Mouse (Mus musculus) midbrain, embryonic 11.5 days (tissue): ENCODE measurements around the gene Prcd. TPM values are rescaled to one million over a fixed set of nuclear protein-coding genes. Genes with fewer than 3 reads are reported as not detected.

ENCODE experiments used
- ATAC-seq: fragments of 200-750 bp; cut with Nextera tagmentation; 2 replicates; pipeline ENCODE4 v1.8.0; 2017; ENCODE audit warnings: moderate TSS enrichment, moderate library complexity; ENCODE audit not compliant: low FRiP score
- DNase-seq: peaks from one replicate; pipeline ENCODE4 v3.0.0; 2015; ENCODE audit warnings: low spot score; ENCODE audit errors: missing footprints
- H3K27ac ChIP-seq: fragments of 300-500 bp; sonication (generic); 2 replicates; pipeline ENCODE4 v1.5.1; 2014; ENCODE audit warnings: low read depth, low read length
- H3K27me3 ChIP-seq: fragments of 300-500 bp; sonication (generic); 2 replicates; pipeline ENCODE4 v1.6.1; 2014; ENCODE audit warnings: mild to moderate bottlenecking, low read length, moderate library complexity, mixed read lengths; ENCODE audit not compliant: control insufficient read depth, insufficient read depth
- H3K36me3 ChIP-seq: fragments of 300-500 bp; sonication (generic); 2 replicates; pipeline ENCODE4 v1.6.1; 2014; ENCODE audit warnings: mild to moderate bottlenecking, low read length, moderate library complexity, mixed read lengths; ENCODE audit not compliant: control insufficient read depth, insufficient read depth
- H3K4me1 ChIP-seq: fragments of 300-500 bp; sonication (generic); 2 replicates; pipeline ENCODE4 v1.6.1; 2014; ENCODE audit warnings: low read length; ENCODE audit not compliant: control insufficient read depth, insufficient read depth
- H3K4me2 ChIP-seq: fragments of 300-500 bp; sonication (generic); 2 replicates; pipeline ENCODE4 v1.6.1; 2014; ENCODE audit warnings: mild to moderate bottlenecking, moderate library complexity
- H3K4me3 ChIP-seq: fragments of 300-500 bp; sonication (generic); 2 replicates; pipeline ENCODE4 v1.5.1; 2014; ENCODE audit warnings: low read depth, low read length
- H3K9ac ChIP-seq: fragments of 300-500 bp; sonication (generic); 2 replicates; pipeline ENCODE4 v1.6.1; 2014; ENCODE audit warnings: low read length
- H3K9me3 ChIP-seq: fragments of 300-500 bp; sonication (generic); 2 replicates; pipeline ENCODE4 v1.6.1; 2016; ENCODE audit warnings: low read length; ENCODE audit not compliant: control insufficient read depth
- WGBS: fragments of 180-500 bp; shearing (Covaris S2); extraction: QIAGEN DNeasy Blood & Tissue Kit; methylation state at CpG from one replicate; pipeline ENCODE4 v1.1.7; 2014; 5-methylcytosine and 5-hydroxymethylcytosine counted together
- polyA plus RNA-seq: library from polyadenylated mRNA; unstranded; fragments of >200 nt; fragmentation: Nextera tagmentation; extraction: Ambion mirVana; gene quantifications from 2 replicates; pipeline ENCODE4 v1.2.1, GENCODE M21; 2014

Prcd gene
- polyA plus RNA-seq, 1 experiment from 2014 or later, result 0.22 TPM

DNA sequence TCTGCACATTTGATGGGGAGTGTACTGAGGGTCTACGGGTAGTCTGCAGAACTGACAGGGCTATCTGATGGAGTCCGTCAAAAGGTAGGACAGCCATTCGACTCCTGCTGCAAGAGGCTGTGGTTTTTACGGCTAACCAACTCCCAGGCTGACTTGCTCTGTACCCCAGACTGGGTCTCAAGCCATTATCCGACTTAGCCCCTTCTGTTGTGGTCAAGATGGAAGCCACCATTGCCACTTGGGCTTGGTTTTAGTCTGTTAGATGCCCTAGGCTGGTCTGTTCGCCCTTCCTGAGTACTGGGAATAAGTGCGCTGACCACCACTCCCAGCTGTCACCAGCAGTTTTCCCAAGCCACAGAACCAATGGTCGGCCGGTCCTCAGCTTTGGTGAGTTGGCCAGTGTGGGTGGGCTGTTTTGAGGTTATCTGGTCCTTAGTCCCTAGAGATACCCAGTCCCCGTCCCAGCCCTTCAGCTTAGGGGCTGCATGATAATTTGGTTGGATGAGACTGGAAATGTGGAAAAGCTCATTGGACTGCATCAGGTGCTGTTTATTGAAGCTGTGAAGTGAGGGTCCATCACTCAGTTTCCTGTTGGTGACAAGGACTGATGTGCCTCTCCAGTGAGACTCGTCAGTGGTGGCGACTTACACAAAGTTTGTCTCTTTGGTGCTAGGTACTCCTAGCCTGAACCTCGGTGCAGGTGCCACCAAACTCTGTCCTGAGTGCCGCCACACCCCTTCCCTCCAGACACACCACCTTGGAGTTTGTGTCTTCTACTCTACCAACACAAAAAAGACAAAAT, 23.0 kb downstream of the Prcd start:
- peaks cover 28% of the 10 kb centered on the region for H3K36me3 ChIP-seq
- DNase-seq (no peak), ATAC-seq (no peak)
- 92% methylated on average over 14 of the region's 14 CpGs for WGBS
- H3K27ac ChIP-seq, result no peak overlapping the region
- no peak overlapping the region for H3K4me2 ChIP-seq
- H3K9ac ChIP-seq, result no peak overlapping the region
- no peaks in the 10 kb centered on the region for H3K27me3 ChIP-seq
- no peak overlapping the region for H3K4me3 ChIP-seq
- peaks cover 12% of the 10 kb centered on the region for H3K4me1 ChIP-seq
- no peaks in the 10 kb centered on the region for H3K9me3 ChIP-seq

DNA sequence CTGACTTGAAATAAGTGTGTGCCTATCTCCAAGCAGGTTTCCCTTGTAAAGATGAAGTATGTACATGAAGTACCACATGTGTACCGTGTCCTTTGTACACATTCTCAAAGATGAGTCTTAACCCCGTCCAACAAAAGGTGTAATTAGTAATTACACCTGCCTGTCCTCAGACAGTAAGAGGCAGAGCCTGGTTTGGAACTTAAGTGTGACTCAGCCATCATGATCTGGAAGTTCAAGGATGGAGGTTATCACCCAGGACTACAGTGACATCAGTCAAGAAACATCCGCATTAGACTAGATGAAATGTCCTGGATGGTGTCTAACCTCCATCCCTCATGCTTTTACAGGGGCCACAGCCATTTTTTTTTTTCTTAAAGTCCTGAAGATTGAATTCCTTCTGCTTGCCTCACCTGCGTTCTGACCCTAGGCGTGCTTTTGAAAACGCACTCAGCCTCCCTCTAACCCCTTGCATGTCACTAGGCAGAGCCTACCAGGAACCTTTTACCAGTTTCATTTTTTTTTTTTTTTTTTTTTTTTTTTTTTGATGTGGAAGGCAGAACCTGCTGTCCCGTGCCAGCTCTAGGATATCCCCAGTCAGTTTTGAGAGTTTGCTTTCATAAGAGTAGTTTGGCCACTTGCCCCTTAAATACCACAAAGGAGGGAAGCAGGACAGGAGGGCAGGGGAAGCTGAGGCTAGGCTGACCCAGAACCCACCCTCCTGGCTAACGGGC, 24.5 kb downstream of the Prcd start:
- 91% methylated on average over 8 of the region's 8 CpGs for WGBS
- H3K27ac ChIP-seq, result no peak overlapping the region
- ATAC-seq, result no peak
- peaks cover 4% of the 10 kb centered on the region for H3K4me1 ChIP-seq
- H3K9ac ChIP-seq, result no peak overlapping the region
- no peak overlapping the region for H3K4me2 ChIP-seq
- no peak for DNase-seq
- H3K9me3 ChIP-seq, result no peaks in the 10 kb centered on the region
- H3K36me3 ChIP-seq, result peaks cover 28% of the 10 kb centered on the region
- H3K4me3 ChIP-seq, result no peak overlapping the region
- H3K27me3 ChIP-seq, result no peaks in the 10 kb centered on the region

DNA sequence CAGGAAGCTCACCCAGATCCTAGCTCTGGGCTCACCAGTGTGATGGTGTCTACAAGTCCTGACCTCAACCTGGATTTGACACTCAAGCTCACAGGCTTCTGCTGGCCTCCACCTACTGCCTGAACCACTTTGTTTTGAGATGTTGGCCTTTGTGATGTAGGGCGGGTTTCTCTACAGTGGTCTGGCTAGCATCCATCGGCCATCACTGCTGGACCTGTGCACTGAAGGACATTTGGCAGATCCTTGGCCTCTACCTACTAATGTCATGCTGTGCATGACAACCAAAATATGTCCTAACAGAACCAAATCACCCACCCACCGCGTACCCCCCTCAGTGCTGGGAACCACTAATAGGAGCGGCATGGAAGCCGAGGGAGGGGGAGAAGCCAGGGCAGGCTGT, 25.8 kb downstream of the Prcd start:
- WGBS, result 95% methylated on average over 6 of the region's 6 CpGs
- no peak overlapping the region for H3K4me2 ChIP-seq
- H3K4me1 ChIP-seq, result no peaks in the 10 kb centered on the region
- H3K27ac ChIP-seq, result no peak overlapping the region
- no peak overlapping the region for H3K9ac ChIP-seq
- no peaks in the 10 kb centered on the region for H3K27me3 ChIP-seq
- no peak for ATAC-seq
- H3K9me3 ChIP-seq, result no peaks in the 10 kb centered on the region
- no peak overlapping the region for H3K4me3 ChIP-seq
- DNase-seq, result no peak
- H3K36me3 ChIP-seq, result peaks cover 24% of the 10 kb centered on the region

DNA sequence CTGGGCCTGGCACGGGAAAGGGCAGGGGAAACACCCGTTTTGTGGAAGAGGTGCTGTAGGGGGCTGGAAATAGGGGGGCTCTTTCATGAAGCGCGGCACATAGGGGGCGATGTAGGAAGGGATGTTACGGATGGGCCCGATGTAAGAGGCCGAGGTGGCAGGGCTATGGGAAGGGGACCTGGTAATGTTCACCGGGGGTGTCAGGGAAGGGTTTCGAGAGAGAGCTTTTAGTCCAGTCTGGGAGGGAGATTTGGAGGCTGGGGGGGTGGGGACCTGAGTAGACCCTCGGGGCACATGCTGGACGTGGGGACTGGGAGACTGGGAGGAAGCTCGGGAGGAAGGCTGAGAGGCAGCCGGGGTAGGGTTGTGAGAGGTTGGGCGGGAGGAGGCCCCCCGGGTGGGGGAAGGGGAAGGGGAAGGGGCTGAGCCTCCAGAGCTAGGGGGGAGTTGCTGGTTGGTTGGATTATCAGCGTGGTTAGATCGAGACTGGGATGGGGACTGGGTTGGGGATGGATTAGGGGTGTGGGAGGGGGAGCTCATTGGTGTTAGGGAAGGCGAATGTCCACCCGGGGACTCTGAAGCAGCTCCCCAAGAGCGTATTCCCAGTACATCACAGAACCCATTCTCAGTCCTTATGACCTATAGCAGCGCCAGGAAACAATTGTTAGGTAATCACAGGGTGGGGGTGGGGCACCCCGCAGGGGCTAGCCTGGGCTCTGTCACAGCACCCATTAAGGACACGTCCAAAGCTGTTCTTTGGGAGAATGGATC, 27.2 kb downstream of the Prcd start:
- DNase-seq, result no peak
- peaks cover 14% of the 10 kb centered on the region for H3K36me3 ChIP-seq
- no peaks in the 10 kb centered on the region for H3K4me1 ChIP-seq
- H3K4me2 ChIP-seq, result no peak overlapping the region
- no peaks in the 10 kb centered on the region for H3K27me3 ChIP-seq
- no peak overlapping the region for H3K4me3 ChIP-seq
- no peaks in the 10 kb centered on the region for H3K9me3 ChIP-seq
- no peak overlapping the region for H3K9ac ChIP-seq
- 81% methylated on average over 24 of the region's 24 CpGs for WGBS
- ATAC-seq, result no peak
- no peak overlapping the region for H3K27ac ChIP-seq

DNA sequence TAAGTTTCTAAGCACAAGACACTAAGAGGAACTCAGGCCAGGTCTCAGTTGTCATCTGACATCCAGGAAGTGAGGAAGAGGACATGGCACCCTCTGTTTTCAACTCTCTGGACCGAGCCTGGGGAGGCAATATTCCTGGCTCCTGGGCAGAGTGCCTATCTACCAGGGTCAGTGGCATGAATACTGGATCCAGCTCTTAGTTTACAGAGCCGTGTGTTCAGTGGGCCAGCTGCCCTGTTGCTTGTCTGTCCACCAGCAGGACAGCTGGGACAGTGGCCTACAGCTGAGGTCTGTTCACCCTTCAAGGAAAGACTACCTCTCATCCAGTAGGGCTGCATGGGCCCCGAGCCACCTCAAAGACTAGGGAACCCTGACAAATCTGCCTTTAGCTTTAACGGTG, 27.8 kb downstream of the Prcd start:
- ATAC-seq (no peak), DNase-seq (no peak)
- H3K9ac ChIP-seq, result no peak overlapping the region
- H3K36me3 ChIP-seq, result peaks cover 10% of the 10 kb centered on the region
- 84% methylated on average over 4 of the region's 4 CpGs for WGBS
- no peaks in the 10 kb centered on the region for H3K27me3 ChIP-seq
- H3K4me2 ChIP-seq, result no peak overlapping the region
- no peak overlapping the region for H3K4me3 ChIP-seq
- no peak overlapping the region for H3K27ac ChIP-seq
- H3K9me3 ChIP-seq, result no peaks in the 10 kb centered on the region
- no peaks in the 10 kb centered on the region for H3K4me1 ChIP-seq

DNA sequence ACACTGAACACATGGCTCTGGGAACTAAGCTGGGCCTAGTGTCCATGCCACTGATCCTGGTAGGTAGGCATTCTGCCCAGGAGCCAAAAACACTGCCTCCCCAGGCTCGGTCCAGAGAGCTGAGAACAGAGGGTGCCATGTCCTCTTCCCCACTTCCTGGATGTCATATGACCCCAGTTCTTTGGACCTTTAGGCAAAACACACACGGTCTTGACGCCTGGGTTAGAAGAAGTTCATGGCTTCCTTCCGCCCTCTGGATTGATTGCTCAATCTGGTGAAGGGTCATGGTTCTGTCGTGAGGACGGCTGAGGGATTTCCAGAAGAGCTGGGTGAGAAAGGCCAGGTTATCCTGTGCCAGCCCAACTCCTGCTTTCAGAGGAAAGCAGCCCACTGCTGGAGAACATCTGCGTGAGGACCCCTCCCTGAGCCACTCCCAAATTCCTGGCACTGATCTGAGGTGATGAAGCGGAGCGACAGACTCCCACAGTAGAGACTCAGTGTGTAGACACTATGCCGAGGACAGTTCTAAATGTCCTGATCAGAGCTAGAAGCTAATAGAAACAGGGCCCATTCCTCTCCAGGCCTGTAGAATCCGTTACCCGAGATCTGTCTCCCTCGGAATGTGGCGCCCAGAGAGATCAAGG, 29.3 kb downstream of the Prcd start:
- Histone ChIP-seq H3K27ac (no peak overlapping the region), H3K27me3 (no peaks in the 10 kb centered on the region), H3K9me3 (no peaks in the 10 kb centered on the region), H3K9ac (no peak overlapping the region), H3K36me3 (peaks cover 2% of the 10 kb centered on the region; the same call in 1 of the 2 replicates), H3K4me3 (no peak overlapping the region), H3K4me2 (no peak overlapping the region), H3K4me1 (no peaks in the 10 kb centered on the region)
- no peak for DNase-seq
- 83% methylated on average over 14 of the region's 14 CpGs for WGBS
- no peak for ATAC-seq

DNA sequence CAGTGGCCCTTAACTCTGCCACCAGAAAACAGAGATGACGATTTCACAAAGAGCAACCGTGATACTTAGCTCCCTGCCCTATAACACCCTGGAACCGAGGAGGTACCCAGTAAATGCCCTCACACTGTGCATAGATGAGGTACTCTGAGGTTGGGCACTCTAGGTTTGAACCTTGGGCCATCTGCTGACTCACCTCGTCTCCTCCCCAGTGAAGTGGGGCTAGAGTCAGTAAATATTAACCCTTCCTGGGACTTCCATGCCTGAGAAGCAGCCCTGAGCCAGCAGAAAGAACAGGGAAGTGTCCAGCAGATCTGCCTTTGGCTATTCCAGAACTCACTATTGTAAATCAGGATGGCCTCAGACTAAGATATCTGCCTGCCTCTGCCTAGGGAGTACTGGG, 30.4 kb downstream of the Prcd start:
- Histone ChIP-seq H3K9me3 (no peaks in the 10 kb centered on the region), H3K27ac (no peak overlapping the region), H3K4me3 (no peak overlapping the region), H3K27me3 (no peaks in the 10 kb centered on the region), H3K4me2 (no peak overlapping the region), H3K36me3 (no peaks in the 10 kb centered on the region), H3K4me1 (no peaks in the 10 kb centered on the region), H3K9ac (no peak overlapping the region)
- ATAC-seq, result no peak
- WGBS, result 89% methylated on average over 4 of the region's 4 CpGs
- DNase-seq, result no peak

DNA sequence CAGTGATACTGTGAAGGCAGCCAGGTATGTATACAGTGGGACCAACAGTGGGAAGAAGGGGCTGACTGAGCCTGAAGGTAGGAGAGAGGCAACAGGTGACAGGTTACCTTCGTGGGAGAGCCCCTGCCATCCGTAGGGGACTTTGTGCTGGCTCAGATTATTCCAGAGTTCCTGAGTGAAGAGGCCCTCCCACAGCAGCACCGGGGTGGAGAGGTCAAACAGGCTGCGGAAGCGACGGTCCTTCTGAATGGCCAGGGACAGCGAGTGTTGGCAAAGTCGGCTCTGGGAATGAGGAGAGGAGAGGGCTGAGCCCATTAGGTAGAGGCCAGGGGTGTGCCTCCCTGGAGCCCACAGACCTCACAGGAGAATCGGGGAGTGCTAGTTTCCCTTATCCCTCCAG, 32.4 kb downstream of the Prcd start:
- Histone ChIP-seq H3K4me1 (no peaks in the 10 kb centered on the region), H3K4me2 (no peak overlapping the region), H3K9ac (no peak overlapping the region), H3K27ac (no peak overlapping the region), H3K36me3 (no peaks in the 10 kb centered on the region), H3K9me3 (no peaks in the 10 kb centered on the region), H3K4me3 (no peak overlapping the region), H3K27me3 (no peaks in the 10 kb centered on the region)
- WGBS, result 78% methylated on average over 9 of the region's 9 CpGs
- DNase-seq, result no peak
- ATAC-seq, result no peak
